Mouse (Mus musculus): ENCODE data around the gene Trpm3.

DNA sequence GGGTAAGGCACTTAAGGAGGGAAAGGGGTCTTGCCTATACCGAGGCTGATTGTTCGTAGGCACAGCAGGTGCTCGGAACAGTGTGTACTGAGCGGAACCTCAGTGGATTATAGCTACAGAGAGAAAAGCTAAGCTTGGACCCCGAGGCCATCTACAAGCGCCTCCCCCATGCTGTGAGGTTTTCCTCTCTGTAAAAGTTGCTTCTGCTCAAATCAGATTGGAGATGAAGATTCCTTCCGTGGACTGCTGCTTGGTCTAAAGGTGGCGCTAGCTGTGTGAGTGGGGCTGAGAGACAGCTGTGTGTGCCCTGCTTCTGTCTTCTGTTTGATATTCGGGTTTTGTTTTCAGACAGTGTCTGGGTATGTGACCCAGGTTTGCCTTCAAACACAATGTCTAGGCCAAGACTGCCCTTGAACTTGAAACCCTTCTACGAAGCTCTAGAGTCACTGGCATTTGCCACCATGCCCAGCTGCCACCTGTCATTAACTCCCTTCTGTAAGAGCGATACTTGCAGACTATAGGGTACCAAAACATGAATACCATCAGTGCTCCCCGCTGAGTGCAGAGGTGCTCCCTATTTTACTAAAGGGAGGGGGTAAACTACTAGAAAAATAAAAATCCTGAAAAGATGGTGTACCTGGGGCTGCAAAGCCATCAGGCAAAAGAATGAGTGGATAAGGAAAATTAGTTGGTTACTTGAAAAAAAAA lies 823.3 kb downstream of the Trpm3 start:
- TF ChIP-seq GATA1 (IDR thresholded peaks at IDR 0.05; ENCODE audit: borderline replicate concordance, low read length) = no peak
- TF ChIP-seq FLI1 (IDR thresholded peaks at IDR 0.05; ENCODE audit: low read length) = no peak
